Mouse (Mus musculus): ENCODE measurements around the gene Mrnip.

Mrnip gene

DNA sequence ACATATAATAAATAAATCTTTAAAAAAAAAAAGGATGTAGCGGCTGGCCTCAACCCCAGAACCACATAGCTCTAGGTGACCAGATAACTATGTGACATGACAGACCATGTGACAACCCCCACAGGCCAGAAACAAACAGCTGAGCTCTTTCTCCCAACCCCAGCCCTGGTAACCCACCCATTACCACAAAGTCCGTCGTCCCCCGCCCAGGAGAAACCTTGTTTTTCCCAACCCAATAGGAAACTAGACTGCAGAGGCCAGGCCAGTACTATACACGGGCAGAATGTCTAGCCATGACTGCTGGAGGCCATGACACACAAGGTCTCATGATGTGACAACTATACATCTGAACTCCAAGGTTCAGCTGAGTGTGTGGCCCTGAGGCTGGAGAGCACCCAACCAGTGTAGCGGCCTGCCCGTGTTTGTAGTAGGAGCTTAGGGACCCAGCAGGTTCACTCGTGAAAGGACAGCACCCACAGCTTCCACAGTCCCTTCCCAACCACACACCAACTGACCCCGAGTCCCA lies 29.1 kb downstream of the Mrnip start:
- ATAC-seq (ENCODE audit: low TSS enrichment), result no peak

DNA sequence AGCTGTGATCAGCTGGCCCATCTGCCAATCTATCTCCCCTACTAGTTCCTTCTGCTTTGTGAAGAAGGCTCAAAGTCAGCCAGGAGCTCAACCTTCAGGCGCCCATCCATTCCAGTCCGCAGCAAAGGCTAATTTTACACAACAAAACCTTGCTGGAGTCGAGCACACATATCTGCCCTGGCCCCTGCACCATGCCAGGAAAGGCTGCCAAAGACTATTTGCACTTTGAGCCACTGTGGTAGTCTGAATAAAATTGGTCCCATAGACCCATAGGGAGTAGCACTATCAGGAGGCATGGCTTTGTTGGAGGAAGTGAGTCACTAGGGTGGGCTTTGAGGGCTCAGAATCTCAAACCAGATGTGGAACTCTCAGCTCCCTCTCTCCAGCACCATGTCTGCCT lies 31.2 kb downstream of the Mrnip start:
- no peak for ATAC-seq (ENCODE audit: low TSS enrichment)

DNA sequence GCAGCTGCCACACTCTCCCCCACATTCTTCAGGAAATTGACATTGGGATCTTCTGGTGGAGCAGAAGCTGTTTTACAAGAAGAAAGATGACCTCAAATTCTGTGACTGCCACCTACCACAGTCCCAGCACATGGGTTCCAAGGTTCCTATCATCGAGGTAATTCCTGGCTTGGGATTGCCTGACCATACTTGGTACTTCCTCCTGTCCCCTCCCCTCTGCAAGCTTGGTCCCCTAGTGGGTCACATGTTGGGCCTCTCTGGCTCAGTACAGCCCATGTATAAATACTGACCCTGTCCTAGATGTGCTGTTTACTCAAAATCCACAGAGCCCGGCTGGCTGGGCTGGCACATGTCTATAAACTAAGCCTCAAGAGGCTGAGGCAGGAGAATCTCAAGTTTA lies 31.8 kb downstream of the Mrnip start:
- ATAC-seq (ENCODE audit: low TSS enrichment), result no peak

DNA sequence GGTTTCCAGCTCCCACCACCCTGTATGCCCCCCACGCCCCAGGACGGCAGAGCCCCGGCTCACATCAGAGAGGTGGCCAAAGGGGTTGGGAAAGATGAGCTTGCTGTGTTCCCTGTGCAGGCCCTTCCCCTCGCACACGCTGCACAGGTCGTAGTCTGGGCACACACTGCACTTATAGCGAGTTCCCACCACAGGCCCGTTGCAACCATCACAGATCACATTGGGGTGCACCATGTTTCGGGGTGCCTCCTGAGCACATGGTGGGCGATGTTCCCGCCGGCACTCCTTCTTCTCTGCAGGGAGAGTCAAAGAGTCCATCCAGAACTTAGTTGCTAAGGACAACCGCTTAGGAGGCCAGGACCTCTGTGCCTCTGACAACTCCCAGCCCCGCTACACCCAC lies 33.1 kb downstream of the Mrnip start:
- no peak for ATAC-seq (ENCODE audit: low TSS enrichment)

DNA sequence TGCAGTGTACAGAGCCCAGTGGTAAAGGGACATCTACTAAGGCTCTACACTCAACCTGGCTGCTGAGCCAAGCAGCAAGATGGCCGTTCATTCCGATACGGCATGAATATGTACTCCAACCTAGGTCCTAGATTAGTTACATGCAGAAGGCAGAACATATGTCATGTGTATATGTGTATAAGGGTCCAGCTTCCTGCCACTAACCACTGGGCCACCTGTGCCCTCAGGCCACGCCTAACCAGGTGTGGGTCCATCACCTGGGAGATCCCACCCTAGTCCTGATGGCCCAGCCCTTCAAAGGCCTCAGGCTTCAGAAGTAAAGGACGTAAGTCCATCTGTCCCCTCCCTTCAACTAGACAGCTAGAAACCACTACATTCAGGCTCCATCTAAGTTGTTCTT lies 33.8 kb downstream of the Mrnip start:
- no peak for ATAC-seq (ENCODE audit: low TSS enrichment)

- ATAC-seq (ENCODE audit: low TSS enrichment), result peak; percentile 82
Measured at GRCm38 (mm10) chr11:50210101-50210504, 35.9 kb downstream of the Mrnip start.

GRCm38 (mm10) chr11:50210505-50211151 lies 36.4 kb downstream of the Mrnip start, which contains the start of the genes Sqstm1 and Mgat4b:
Sqstm1 (minus strand) TSS chr11:50210827.
Mgat4b (plus strand) TSS chr11:50210890.
- ATAC-seq (ENCODE audit: low TSS enrichment), result peak; percentile 48

- no peak for ATAC-seq (ENCODE audit: low TSS enrichment)
Measured at GRCm38 (mm10) chr11:50211322-50212059, 37.2 kb downstream of the Mrnip start.

DNA sequence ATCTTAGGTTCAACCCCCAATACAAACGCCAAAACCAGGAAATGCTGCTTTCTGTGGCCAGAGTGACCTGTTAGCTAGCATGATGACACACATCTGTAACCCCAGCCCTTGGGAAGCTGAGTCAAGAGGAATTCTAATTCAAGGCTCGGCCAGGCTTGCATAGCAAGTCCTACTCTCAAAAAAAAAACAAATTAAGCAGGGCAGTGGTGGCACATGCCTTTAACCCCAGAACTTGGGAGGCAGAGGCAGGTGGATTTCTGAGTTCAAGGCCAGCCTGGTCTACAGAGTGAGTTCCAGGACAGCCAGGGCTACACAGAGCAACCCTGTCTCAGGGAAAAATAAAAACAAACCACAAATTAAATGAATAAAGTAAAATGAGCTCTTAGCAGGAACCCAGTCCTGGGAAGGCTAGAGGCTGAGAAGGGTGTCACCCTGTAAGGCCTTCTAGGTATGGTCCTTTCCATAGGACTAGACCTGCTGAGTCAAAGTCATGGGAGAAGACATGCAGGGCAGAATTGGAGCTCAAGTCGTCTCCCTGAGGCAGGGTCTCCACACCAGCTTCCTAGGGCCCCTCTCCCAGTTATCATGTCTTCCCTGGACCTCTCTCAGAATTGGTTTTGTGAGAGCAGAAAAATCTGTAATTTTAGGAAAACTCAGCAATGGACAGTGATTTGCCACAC lies 38.0 kb downstream of the Mrnip start:
- ATAC-seq (ENCODE audit: low TSS enrichment), result no peak

DNA sequence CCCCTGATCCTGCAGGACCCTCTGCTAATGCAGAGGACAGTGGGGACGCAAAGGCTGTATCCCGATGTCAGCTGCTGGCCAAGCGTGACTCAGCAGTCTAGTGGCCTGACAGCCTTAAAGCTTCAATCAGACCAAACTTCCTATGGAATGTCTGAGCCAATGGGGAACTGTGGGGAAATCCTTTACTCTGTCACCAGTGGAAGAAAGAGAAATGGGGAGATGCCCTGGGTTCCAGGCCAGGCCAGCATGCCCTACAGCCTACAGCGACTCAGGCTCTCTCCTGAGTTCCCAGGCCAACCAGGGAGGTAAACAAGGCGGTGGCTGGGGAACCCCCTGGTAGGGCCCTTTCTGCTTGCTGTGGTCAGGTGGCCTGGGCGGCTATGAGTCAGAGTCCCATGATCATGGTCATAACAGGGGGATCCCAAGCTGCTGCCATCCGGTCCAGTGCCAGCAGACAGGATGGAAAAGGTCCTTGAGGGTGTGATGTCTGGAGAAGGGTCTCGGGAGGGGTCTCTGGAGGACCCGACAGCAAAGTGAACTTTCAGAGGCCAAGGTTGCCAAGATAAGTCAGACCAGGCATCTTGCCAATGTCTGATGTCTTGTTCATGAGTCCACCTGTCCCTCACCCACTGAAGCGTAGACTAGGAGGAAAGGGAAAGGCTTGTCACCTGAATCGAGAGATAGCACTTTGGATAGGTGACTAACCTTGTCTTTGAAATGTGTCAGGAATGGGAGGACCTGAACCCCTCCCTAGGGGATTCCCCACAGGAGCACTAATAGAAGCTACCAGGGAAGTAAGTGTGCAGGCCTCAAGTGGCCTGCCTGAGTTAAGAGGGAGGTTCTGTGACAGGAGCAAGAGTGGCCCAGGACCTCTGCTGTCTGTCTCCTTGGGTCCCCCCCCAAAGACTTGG lies 38.9 kb downstream of the Mrnip start:
- ATAC-seq (ENCODE audit: low TSS enrichment), result no peak

DNA sequence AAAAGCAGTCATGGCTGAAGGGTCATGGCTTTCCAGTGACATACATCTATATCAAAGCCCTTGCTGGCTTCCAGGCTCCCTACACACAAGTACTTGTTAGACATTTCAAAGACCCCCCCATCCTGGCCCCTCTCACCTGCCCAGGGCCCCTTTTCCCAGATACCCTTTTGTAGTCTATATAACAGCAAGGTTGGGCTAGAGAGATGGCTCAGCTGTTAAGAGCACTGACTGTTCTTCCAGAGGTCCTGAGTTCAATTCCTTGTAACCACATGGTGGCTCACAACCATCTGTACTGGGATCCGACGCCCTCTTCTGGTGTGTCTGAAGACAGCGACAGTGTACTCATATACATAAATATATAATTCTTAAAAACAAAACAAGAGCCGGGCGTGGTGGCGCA lies 40.4 kb downstream of the Mrnip start:
- no peak for ATAC-seq (ENCODE audit: low TSS enrichment)

DNA sequence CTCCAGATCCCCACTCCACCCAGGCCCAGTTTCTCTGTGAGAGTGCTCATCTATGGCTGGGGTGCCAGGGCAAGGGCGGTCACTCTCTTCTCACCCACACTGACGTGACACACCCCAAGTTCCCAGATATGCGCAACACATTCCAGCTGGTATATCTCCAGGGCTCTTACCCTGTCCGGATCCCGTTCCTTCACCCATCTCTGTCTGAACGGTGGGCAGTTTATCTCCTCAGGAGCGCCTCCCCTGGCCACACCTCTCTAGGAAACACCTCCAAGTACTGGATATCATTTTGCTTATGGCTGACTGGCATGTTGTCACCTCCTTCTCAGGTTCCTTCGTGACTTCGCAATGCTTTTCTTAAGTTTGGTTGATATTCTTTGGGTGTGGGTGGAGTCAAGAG lies 41.4 kb downstream of the Mrnip start:
- ATAC-seq (ENCODE audit: low TSS enrichment), result no peak

DNA sequence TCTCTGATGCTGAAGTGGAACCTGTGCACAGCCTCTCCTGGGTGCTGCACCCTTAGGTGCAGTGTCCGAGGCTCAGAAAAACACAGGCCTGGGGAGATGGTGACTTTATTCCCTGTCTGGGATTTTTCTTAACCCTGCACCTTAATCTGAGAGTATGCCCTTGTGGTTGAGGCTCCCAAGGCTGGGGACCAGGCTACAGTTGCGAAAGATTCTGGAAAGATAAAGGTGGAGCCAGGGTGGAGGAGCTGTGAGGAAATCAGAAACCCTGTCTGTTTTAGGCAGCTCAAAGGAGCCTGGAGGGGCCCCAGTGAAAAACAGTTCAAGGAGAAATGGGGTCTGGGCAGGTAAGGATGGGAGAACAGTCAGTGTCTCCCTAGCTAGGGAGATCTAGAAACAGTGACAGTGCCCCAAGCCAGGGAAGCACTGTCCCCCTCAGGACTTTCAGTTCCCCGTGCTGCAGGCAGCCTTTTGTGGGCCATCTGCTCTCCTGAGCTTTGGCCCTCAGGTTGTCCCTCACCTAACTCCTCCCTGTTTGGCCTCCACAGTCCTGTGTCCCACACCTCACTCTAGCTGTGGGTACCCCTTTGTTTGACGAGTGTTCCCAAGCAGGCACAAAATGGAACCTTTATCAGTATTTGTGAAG lies 42.6 kb downstream of the Mrnip start:
- ATAC-seq (ENCODE audit: low TSS enrichment), result no peak

DNA sequence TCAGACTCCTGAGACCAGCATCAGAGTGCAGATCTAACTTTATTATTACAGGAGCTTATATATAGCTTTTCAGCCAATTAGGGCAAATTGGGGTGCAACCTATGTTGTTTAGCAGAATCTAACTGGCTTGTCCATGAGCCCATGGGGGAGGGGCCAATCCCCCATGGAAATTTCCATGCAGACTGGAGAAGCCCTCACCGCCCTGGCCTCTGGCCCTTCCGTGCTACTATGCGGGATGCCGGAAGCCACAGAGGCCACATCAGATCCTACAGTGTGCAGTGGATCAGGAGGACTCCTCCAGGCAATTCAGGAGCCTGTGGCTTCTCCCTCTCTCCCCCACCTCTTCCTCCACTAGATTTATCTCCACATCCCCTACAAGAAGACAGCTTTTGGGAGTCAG lies 43.6 kb downstream of the Mrnip start:
- no peak for ATAC-seq (ENCODE audit: low TSS enrichment)

DNA sequence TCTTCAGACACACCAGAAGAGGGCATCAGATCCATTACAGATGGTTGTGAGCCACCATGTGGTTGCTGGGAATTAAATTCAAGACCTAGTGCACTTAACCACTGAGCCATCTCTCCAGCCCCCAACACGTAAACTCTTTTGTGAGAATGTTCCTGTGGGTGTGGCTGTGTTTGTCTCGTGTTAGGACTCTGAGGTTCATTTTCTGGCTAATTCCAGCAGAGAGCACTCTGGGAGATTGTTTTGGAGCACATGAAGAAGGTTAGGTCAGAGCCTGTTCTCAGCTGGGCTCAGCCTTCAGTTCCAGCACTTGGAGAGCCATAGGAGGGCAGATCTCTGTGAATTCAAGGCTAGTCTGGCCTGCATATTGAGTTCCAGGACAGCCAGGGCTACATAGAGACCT lies 45.6 kb downstream of the Mrnip start:
- no peak for ATAC-seq (ENCODE audit: low TSS enrichment)

DNA sequence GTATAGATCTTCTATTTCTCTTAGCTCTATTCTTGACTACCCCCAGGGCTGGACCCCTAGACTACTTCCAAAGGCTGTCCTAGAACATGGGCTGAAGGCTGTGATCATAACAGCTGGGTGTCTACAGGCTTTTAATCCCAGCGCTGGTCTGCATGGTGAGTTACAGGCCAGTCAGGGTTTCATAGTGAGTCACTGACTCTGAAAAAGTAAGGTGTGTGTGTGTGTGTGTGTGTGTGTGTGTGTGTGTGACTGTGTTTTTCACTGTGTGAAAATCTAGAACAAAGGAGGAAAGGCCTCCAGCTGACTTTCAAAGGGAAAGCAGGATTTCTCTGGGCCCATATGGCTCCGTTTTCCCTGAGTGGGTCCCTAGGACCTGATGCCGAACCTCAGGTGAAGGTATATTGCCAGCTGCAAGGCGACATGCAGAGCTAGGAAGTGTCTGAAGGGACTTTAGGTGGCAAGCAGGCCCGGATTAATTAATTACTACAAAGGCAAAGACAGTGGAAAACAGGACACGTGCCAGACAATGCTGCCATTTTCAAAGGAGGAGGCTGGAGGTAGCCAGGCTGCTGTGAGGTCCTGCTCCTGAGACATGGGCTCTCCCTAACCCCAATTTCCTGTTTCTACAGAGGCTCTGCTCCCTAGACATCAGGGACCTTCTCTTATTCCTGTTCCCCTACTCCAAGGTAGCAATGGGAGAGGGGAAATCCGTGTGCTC lies 48.5 kb downstream of the Mrnip start:
- ATAC-seq (ENCODE audit: low TSS enrichment), result no peak

DNA sequence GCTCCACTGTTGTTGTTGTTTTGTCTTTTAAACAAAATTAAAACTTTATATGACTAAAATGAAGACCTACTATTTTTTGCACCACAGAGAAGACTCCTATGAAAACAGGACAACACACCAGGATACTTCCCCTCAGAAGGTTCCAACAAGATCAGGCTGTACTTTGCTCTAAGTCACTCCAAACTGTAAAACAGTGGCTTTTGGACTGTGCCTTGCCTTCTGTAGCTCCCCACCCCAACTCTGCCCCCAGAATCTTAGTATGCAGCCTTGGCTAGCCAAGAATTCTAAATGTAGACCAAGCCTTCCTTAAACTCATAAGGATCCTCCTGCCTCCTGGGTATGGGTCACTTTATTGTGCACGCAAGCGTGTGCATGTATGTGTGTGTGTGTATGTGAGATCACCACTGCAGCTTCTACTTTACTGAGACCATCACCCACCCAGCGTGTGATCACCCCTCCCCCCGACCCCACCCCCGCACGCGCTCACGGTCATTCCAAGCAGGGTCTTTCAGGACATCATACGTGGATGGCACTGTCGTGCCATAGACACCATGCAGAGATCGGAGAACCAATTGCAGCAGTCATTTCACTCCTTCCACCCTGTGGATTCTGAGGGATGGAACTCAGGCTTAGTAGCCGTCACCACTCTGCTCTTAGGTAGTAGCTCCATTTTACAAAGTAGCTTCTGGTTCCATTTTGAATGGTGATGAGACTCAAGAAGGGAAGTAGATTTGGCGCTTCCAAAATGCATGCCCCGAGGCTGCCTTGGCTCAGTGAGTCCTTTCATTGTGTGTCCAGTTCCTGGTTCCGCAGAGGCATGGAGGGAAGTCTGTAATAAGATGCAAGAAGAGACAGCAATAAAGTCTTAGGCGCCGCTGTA lies 49.8 kb downstream of the Mrnip start:
- ATAC-seq (ENCODE audit: low TSS enrichment), result peak; percentile 3; the same call in 1 of the 2 replicates

GRCm38 (mm10) chr11:50224671-50225530 lies 50.7 kb downstream of the Mrnip start:
- ATAC-seq (ENCODE audit: low TSS enrichment), result peak; percentile 60

All from frontal cortex, adult (tissue).